Mouse (Mus musculus): Measurements from ENCODE around the gene Ankrd61.

GRCm38 (mm10) chr5:143927875-143928274, 30.4 kb upstream of the Ankrd61 start, which contains the start of gene Gm42421:
- no peak for TF ChIP-seq CTCF (IDR thresholded peaks at IDR 0.05; ENCODE audit: low read depth)
- no peak for TF ChIP-seq EP300 (IDR thresholded peaks at IDR 0.05; ENCODE audit: low read depth)

Measured in liver, embryonic 14.5 days (tissue).